Mouse (Mus musculus): Measurements from ENCODE around the gene Cstb.
"Not testable (repeated sequence)": the region's sequence is repeated elsewhere in the genome, so short reads cannot be mapped to it uniquely, and the experiment has no call there.

The Cstb gene

GRCm38 (mm10) chr10:78425181-78426041, at the start of gene Cstb:
Gene Cstb (plus strand): TSS chr10:78425669.
- peak; percentile 73 to 88 for DNase-seq (ENCODE audit: low spot score in 2 of 2)

DNA sequence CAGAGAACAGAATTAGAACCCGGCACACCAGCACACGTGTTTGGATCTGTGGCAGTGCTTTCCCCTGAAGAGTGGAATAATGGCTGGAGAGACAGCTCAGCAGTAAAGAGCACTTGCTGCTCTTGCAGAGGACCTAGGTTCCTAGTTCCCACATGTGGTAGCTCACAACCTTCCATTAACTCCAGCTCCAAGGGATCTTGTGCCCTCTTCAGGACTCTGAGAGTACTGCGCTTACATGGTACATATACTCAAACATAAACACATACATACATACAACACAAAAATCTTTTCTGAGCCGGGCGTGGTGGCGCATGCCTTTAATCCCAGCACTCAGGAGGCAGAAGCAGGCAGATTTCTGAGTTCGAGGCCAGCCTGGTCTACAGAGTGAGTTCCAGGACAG, 47.0 kb upstream of the Cstb start:
- DNase-seq (ENCODE audit: low spot score in 2 of 2): peak in 1 of 2 experiments; percentile 41

- no peak for DNase-seq (ENCODE audit: low spot score in 2 of 2)
These were observed 41.9 kb upstream of the Cstb start for GRCm38 (mm10) chr10:78383567-78383966.

DNA sequence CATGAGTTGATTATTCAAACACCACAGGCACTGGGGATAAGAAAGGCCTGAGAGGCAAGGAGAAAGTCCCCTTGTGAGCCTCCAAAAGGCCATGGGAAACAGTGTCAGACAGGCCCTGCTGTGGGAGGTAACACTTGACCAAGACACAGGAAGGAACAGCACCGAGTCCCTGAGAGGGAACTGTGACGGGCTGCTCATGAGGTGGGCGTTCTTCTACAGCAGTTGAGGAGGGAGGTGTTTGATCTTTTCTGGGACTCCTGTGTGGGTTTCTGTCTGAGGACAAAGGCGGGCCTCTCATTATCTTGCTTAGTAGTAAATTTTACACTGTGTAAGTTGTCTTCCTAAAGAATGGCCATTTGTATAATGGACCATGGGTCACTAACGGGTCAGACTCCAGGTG, 39.9 kb upstream of the Cstb start:
- DNase-seq (ENCODE audit: low spot score in 2 of 2): no peak

DNA sequence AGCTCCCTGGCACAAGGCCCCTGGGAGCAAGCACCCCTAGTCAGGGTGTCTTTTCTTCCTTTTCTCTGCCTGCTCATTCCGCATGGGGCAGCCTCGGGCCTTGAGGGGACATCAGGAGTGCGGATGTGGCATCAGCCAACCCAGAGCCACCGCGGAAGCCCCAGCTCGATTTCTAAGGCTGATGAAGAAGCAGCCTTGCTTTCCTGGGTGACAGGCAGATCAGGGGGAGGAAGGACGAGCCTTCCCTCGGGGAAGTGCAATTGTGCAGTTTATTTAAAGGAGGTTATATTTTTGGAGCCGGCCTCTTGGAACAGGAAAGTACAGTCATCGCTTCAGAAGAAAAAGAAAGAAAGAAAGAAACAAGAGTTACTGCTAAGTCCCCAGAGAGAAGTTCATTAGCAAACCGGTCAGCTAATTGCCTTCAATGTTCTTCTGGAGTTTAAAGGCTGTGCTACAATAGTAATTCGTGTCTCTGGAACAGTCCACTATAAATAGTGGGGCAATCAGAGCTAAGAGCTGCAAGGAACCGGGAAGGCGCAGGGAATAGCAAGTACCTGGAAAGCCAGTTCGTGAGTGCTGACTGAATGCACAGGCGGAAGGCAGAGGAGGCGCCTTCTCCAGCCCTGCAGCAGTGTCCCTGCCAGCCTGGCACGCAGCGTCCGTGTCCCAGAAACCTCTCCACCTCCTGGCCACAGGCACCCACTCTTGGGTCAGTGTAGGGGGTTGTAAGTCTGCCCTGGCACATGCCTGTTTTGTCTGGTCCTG, 37.1 kb upstream of the Cstb start:
- DNase-seq (ENCODE audit: low spot score in 2 of 2): no peak

DNA sequence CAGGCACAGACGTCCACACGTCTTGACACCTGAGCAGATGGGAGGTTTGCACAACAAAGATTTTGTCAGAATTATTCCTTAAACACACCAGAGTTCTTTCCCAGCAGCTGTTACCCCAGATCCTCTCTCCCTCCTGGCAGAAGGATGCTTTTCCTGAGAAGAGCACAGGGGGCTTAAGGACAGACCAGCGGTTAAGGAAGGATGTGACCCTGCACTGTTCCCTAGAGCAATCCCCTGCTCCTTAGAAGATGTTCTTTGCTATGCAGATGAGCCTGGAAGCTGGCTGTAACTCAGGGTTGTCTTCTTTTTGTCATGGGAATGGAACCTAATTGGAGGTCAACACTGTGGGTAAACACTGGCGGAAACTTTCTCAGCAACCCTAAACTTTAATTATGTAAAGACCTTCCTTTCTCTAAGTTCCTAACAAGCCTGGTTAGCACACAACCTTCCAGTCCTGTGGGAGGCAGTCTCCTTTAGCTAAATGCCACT, 34.4 kb upstream of the Cstb start:
- DNase-seq (ENCODE audit: low spot score in 2 of 2): no peak

DNA sequence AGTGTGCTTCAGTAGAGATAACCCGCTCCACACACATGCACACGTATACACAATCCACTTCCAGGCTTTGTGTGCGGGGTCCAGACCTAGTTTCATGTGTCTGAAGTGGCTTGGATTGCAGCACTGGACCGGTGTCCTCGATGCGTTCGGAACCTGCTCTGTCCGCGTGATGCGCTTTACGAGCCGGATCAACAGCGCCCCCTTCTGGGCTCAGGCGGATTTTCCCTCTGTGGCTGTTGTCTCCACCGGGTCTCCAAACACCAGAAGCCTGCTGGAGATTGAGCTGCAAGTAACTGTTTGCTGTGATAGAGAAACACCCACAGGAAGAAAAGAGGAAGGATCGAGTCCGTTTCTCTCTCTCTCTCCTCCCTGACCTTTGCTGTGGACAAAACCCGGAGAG, 33.4 kb upstream of the Cstb start:
- peak; percentile 81 to 88 for DNase-seq (ENCODE audit: low spot score in 2 of 2)

DNA sequence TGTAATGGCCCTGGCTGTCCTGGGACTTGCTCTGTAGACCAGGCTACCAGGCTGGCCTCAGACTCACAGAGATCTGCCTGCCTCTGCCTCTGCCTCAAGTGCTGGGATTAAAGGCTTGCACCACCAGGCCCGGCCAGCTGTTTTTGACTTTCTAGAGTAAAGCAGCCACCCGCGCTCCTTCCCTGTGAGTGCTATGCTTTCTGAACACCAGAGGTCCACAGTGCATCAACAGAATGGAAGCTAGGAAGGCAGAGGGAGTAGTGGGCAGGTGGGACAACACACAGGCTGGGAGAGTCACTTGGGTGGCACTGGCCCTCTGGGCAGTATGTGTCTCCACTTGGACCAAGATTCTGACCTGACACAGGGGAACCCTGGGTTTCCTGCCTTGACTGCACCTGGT, 30.1 kb upstream of the Cstb start:
- no peak for DNase-seq (ENCODE audit: low spot score in 2 of 2)

GRCm38 (mm10) chr10:78395819-78396624, 29.4 kb upstream of the Cstb start:
- DNase-seq (ENCODE audit: low spot score in 2 of 2): peak; percentile 96

DNA sequence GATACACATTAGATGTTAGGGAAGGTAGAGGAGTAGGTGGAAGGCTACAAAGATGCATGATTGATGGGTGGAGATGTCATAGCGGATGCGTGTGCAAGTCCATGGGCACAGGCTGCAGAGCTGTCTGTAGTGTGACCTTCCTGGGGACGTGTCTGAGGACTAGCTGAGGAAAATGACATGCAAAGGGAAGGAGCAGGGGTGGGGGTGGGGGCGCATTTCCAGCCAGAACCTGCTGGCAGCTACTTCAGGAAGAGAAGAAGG, 28.9 kb upstream of the Cstb start:
- no peak for DNase-seq (ENCODE audit: low spot score in 2 of 2)

DNA sequence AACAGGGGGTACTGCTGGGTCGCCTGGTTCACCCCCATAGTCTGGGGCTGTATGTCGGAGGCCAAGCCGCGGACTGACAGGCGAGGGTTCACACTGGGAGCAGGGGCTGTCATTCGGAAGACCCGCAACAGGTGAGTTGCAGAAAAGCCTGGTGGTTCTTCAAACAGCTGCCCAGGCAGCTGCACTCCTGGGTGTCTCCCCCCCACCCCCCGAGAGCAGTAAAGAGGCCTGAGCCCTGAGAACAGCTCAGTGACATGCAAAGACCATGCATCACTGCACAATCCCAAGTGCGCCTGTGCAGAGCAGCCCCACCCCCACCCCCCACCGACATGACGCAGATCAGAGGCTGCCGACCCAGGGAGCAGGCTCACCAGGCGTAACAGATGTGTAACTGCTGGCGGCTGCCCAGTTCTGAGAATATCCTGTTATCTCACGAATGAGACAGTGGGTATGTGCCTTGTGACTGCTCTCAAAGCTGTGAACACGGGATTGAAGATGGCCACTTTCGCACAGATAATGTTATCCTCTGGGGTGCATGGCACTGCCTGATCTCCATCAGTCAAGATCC, 26.3 kb upstream of the Cstb start:
- DNase-seq (ENCODE audit: low spot score in 2 of 2): peak in 1 of 2 experiments; percentile 51

- no peak for DNase-seq (ENCODE audit: low spot score in 2 of 2)
These were observed 24.3 kb upstream of the Cstb start for GRCm38 (mm10) chr10:78401127-78401526.

GRCm38 (mm10) chr10:78402301-78402922, 23.1 kb upstream of the Cstb start:
- no peak for DNase-seq (ENCODE audit: low spot score in 2 of 2)

DNA sequence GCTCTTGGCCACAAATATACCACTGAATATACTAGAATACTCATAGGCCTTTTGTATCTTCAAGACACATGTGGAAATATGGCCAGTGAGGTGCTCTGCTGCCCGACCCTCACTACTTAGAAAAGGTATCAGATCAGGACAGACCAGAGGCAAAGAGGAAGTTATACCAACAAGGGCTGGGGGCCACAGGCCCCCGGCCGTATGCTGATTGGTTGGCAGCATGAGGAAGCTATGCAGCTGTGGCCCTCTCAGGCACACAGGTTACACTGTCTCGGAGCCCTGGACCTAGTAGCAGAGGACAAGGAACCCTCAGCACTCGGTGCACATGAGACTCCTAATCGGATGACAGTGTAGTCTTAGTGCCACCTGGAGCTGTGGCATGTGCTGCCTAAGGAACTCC, 19.3 kb upstream of the Cstb start:
- DNase-seq (ENCODE audit: low spot score in 2 of 2): no peak

- no peak for DNase-seq (ENCODE audit: low spot score in 2 of 2)
These were observed 18.3 kb upstream of the Cstb start for GRCm38 (mm10) chr10:78407132-78407531.

DNA sequence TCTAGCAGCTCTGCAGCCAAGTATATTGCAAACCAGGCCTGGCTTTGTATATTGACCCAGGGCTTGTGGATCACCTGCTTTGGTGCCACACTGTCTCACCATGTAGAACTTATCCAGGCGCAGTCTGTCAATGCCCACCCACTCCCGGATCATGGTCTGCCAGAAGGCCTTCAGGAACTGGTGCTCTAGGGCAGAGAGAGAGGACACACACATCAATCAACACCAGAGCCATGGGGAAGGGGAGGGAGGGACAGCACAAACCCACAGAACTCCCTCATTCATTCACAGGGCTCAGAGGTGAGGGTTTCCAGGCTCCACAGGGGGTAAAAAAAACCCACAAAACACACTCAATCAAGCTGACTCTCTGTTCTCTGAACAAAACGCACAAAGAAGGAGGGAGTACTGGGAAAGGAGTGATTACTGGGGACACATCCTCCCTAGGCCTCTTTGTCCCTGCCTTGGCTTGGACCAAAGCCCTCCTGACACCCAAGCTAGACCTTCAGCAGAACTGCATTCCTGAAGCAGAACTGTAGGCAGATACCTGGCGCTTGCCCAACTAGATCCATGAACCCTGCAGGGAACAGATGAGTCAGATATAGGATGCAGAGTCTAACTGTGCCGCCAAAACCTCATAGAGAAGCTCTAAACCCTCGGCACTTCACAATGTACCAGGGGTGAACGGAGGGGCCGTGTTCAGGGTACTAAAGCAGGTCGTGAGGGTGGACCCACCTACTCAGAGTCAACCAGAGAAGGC, 16.3 kb upstream of the Cstb start:
- no peak for DNase-seq (ENCODE audit: low spot score in 2 of 2)

- DNase-seq (ENCODE audit: low spot score in 2 of 2): no peak
These were observed 13.6 kb upstream of the Cstb start for GRCm38 (mm10) chr10:78411851-78412250.

DNA sequence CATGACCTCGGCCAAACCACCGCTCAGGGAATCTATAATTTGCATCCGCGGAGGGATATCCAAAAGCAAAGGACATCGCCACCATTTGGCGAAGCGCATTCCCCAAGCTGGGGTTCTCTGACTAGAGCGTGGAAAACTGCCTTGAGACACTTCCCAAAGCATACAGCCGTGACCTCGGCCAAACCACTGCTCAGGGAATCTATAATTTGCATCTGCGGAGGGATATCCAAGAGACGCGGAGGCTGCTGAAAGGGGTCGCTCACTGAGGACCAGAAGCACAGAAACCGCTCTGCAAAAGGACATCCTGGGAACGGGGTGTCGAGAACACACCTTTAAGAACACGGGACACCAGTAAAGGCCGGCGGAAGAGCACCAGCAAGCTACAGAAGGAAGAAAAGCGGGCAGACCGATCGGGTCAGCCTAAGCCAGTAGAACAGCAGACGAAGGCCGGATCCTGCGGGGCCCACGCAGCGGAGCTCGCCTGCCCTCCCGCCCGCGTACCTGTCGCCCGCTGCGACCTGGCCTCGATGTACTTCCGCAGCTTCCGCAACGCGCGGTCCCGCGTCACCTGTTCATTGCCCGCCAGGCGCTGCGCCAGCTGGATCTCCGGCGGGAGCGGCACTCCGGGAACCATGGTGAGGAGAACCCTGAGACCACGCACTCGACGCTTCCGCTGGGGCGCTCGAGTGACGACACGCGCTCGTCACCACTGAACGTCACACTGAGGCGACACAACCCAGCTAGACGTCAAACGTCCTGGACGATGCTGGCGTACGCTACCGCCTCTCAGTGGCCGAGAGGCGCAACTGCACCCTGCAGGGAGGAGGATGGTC, 12.9 kb upstream of the Cstb start, which contains the start of gene Rrp1:
Rrp1 (minus strand) TSS at position 725 of the 833 bp plus-strand sequence.
- peak; percentile 95 for DNase-seq (ENCODE audit: low spot score in 2 of 2)

- DNase-seq (ENCODE audit: low spot score in 2 of 2): no peak
These were observed 12.3 kb upstream of the Cstb start for GRCm38 (mm10) chr10:78413152-78413520.

DNA sequence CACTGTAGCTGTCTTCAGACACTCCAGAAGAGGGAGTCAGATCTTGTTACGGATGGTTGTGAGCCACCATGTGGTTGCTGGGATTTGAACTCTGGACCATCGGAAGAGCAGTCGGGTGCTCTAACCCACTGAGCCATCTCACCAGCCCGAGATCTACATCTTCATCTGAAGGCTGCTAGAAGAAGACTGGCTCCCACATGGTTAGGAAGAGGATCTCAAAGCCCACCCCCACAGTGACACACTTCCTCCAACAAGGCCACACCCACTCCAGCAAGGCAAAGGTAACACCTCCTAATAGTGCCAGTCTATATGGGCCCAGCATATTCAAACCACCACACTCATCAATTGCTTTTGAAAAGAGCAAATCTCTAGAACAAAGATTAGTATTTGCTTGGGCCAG, 10.5 kb upstream of the Cstb start:
- DNase-seq (ENCODE audit: low spot score in 2 of 2): not testable (repeated sequence)

All from spleen, postnatal 10 days (tissue).